Mouse (Mus musculus) testis, adult 2 months (tissue): ENCODE measurements around the gene Gfpt1. TPM values are rescaled to one million over a fixed set of nuclear protein-coding genes. Genes with fewer than 3 reads are reported as not detected.

Experiments used
- H3K27ac ChIP-seq: fragments of 200-500 bp; 2 replicates; pipeline ENCODE4 v1.5.1; 2012; ENCODE audit warnings: low read depth, low read length; ENCODE audit not compliant: control insufficient read depth, insufficient read depth
- H3K27me3 ChIP-seq: fragments of 200-500 bp; 2 replicates; pipeline ENCODE4 v1.6.1; 2012; ENCODE audit warnings: mild to moderate bottlenecking, low read length, moderate library complexity; ENCODE audit not compliant: control insufficient read depth, insufficient read depth
- H3K36me3 ChIP-seq: fragments of 200-500 bp; 2 replicates; pipeline ENCODE4 v1.6.1; 2012; ENCODE audit warnings: mild to moderate bottlenecking, low read length; ENCODE audit not compliant: control insufficient read depth, insufficient read depth
- H3K4me1 ChIP-seq: fragments of 200-500 bp; 2 replicates; pipeline ENCODE4 v1.6.1; 2012; ENCODE audit warnings: low read length; ENCODE audit not compliant: control insufficient read depth, insufficient read depth
- H3K4me3 ChIP-seq: fragments of 200-500 bp; 2 replicates; pipeline ENCODE4 v1.5.1; 2012; ENCODE audit warnings: low read depth, mild to moderate bottlenecking, low read length, moderate library complexity, mixed read lengths; ENCODE audit not compliant: control insufficient read depth
- CTCF ChIP-seq: fragments of 200-500 bp; IDR thresholded peaks from 2 replicates; pipeline ENCODE4 v1.5.1; 2012; ENCODE audit warnings: low read depth, mild to moderate bottlenecking, inconsistent platforms, low read length, moderate library complexity; ENCODE audit not compliant: control insufficient read depth, insufficient read depth, insufficient replicate concordance
- POLR2A ChIP-seq: fragments of 200-500 bp; IDR thresholded peaks from 2 replicates; pipeline ENCODE4 v1.6.1; 2012; ENCODE audit warnings: low read depth, mild to moderate bottlenecking, inconsistent platforms, low read length, moderate library complexity; ENCODE audit not compliant: control insufficient read depth
- polyA plus RNA-seq: library from polyadenylated mRNA; depleted of rRNA; stranded (reverse); fragments of >200 nt; gene quantifications from 2 replicates; pipeline ENCODE4 v1.2.3, GENCODE M21; 2012

Gene Gfpt1
- polyA plus RNA-seq, 1 experiment: 37.7 TPM

GRCm38 (mm10) chr6:87069195-87069900 is 26.7 kb downstream of the Gfpt1 start:
- TF ChIP-seq POLR2A (no peak), CTCF (no peak)
- H3K36me3 ChIP-seq: peaks cover 4% of the 10 kb centered on the region
- H3K27ac ChIP-seq: no peak overlapping the region
- no peaks in the 10 kb centered on the region for H3K27me3 ChIP-seq
- H3K4me1 ChIP-seq: no peaks in the 10 kb centered on the region
- no peak overlapping the region for H3K4me3 ChIP-seq

DNA sequence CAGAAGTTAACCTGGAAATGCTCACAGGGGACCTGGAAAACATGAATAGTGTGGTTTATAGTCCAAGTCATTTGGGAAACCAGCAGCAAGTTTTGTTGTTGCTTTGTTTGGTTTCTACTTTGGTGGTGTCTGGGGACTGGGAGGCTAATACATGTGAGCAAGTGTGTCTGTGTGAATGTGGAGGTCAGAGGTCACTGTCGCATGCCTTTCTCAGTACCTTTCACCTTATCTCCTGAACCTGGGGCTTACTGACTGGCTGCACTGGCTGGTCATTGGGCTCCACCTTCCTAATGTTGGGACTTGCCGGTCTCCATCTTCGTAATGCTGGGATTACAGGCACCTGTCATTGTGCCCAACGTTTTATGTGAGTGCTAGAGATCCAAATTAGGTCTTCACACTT is 28.0 kb downstream of the Gfpt1 start:
- no peak for TF ChIP-seq POLR2A
- TF ChIP-seq CTCF: no peak
- peaks cover 4% of the 10 kb centered on the region for H3K36me3 ChIP-seq
- no peaks in the 10 kb centered on the region for H3K4me1 ChIP-seq
- no peaks in the 10 kb centered on the region for H3K27me3 ChIP-seq
- no peak overlapping the region for H3K4me3 ChIP-seq
- no peak overlapping the region for H3K27ac ChIP-seq

DNA sequence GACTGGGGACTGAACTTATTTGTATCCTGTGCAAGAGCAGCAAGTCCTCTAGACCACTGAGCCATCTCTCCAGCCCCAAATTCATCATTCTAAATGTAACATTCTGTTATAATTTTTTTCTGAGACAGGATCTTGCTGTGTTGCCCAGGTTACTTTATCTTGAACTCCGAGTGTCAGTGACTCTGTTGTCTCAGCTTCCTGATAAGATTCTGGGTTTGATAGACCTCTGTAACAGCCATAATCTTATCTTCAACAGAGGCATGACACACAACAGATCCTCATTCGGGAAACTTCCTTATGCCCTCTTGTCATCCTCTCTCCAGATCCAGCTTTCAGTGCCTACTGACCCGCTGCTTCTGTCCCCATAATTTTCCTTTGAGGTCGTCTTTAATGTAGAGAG is 30.1 kb downstream of the Gfpt1 start:
- TF ChIP-seq POLR2A (no peak), CTCF (no peak)
- Histone ChIP-seq H3K27ac (no peak overlapping the region), H3K27me3 (no peaks in the 10 kb centered on the region), H3K36me3 (peaks cover 3% of the 10 kb centered on the region), H3K4me1 (no peaks in the 10 kb centered on the region), H3K4me3 (no peak overlapping the region)

DNA sequence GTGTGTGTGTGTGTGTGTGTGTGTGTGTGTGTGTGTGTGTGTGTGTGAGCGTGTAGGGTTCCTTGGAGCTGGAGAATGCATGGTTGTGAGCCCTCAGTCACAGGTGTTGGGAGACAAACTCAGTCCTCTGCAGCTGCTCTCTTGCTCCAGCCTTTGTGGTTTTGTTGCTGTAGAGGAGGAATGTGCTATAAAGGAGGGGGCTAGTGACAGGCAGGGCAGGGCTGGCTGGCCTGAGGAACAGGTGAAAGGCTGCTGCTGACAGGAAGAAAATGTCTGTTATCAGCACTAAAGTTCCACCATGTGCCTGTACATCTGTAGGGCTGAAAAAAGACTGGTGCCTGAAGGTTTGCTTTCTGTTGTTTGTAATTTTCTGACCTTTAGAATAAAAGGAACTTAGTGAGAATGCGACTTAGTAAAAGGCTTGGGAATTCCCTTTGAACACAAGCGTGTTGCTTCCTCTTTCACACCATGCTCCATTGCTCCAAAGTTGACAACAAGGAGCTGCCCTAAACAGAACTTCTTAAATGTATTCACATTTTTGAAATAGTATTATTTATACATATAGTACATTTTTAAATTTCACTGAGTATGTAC is 32.5 kb downstream of the Gfpt1 start:
- TF ChIP-seq CTCF: no peak
- no peak for TF ChIP-seq POLR2A
- no peak overlapping the region for H3K27ac ChIP-seq
- no peaks in the 10 kb centered on the region for H3K27me3 ChIP-seq
- no peak overlapping the region for H3K4me3 ChIP-seq
- H3K36me3 ChIP-seq: peaks cover 1% of the 10 kb centered on the region
- no peaks in the 10 kb centered on the region for H3K4me1 ChIP-seq

- Histone ChIP-seq H3K27me3 (no peaks in the 10 kb centered on the region), H3K4me3 (no peak overlapping the region), H3K4me1 (no peaks in the 10 kb centered on the region), H3K36me3 (peaks cover 3% of the 10 kb centered on the region), H3K27ac (no peak overlapping the region)
- TF ChIP-seq CTCF: no peak
- no peak for TF ChIP-seq POLR2A
Measured at GRCm38 (mm10) chr6:87079457-87079856, 36.8 kb downstream of the Gfpt1 start.

- no peak for TF ChIP-seq CTCF
- TF ChIP-seq POLR2A: no peak
- Histone ChIP-seq H3K4me1 (no peaks in the 10 kb centered on the region), H3K36me3 (peaks cover 12% of the 10 kb centered on the region), H3K4me3 (no peak overlapping the region), H3K27me3 (no peaks in the 10 kb centered on the region), H3K27ac (no peak overlapping the region)
Measured at GRCm38 (mm10) chr6:87085026-87085425, 42.4 kb downstream of the Gfpt1 start.

- Histone ChIP-seq H3K27me3 (no peaks in the 10 kb centered on the region), H3K36me3 (peaks cover 11% of the 10 kb centered on the region), H3K4me3 (no peak overlapping the region), H3K4me1 (no peaks in the 10 kb centered on the region), H3K27ac (no peak overlapping the region)
- TF ChIP-seq POLR2A (no peak), CTCF (no peak)
Measured at GRCm38 (mm10) chr6:87088356-87088755, 45.7 kb downstream of the Gfpt1 start.
